Mouse (Mus musculus) embryonic fibroblast, embryonic 13.5 days (primary cell): Measurements from ENCODE around the gene Fzr1. TPM values are rescaled to one million over a fixed set of nuclear protein-coding genes. Genes with fewer than 3 reads are reported as not detected.
A peak's percentile ranks its signal among the peaks of the same experiment; 100 is the strongest.

Experiments
- H3K27ac ChIP-seq: 2 replicates; pipeline ENCODE4 v1.5.1; 2012; ENCODE audit warnings: low read length, control low read depth, inconsistent platforms; ENCODE audit not compliant: insufficient read depth
- H3K4me1 ChIP-seq: 2 replicates; pipeline ENCODE4 v1.6.1; 2011; ENCODE audit warnings: low read length; ENCODE audit not compliant: control insufficient read depth, insufficient read depth
- H3K4me3 ChIP-seq: 2 replicates; pipeline ENCODE4 v1.5.1; 2011; ENCODE audit warnings: mild to moderate bottlenecking, control low read depth, low read length; ENCODE audit not compliant: insufficient read depth
- CTCF ChIP-seq: IDR thresholded peaks from 2 replicates; pipeline ENCODE4 v1.5.1; 2011; ENCODE audit warnings: mild to moderate bottlenecking, control low read depth, low read length, moderate library complexity, borderline replicate concordance; ENCODE audit not compliant: insufficient read depth
- POLR2A ChIP-seq: IDR thresholded peaks from 2 replicates; pipeline ENCODE4 v1.6.1; 2011; ENCODE audit warnings: low read depth, mild to moderate bottlenecking, control low read depth, low read length, moderate library complexity
- polyA plus RNA-seq: library from polyadenylated mRNA; stranded (reverse); fragments of >200 nt; gene quantifications from 2 replicates; pipeline ENCODE4 v1.2.4, GENCODE M21; 2011; ENCODE audit warnings: low read depth; ENCODE audit not compliant: missing spikeins, insufficient read length

Gene Fzr1
- polyA plus RNA-seq, 1 experiment: 26.7 TPM

DNA sequence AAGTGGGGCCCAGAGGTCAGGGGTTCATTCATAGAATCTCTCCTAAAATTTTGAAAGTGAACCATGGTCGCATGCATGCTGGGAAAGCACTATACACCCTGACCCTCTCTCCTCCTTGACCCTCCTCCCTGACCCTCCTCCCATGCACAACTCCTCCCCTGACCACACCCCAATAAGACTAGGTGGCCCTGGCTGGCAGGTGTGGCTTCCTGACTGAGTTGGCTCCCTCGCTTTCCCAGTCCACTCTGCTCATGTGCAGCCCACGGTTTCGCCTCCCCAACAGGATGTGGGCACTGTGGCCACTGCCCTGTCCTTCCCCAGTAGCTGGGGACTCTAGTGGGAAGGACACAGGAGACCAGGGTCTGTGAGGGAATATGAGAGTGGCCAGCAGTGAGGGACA, 32.0 kb upstream of the Fzr1 start:
- H3K4me1 ChIP-seq: peaks cover 41% of the 10 kb centered on the region
- no peak overlapping the region for H3K27ac ChIP-seq
- TF ChIP-seq POLR2A (no peak), CTCF (no peak)
- H3K4me3 ChIP-seq: no peak overlapping the region

DNA sequence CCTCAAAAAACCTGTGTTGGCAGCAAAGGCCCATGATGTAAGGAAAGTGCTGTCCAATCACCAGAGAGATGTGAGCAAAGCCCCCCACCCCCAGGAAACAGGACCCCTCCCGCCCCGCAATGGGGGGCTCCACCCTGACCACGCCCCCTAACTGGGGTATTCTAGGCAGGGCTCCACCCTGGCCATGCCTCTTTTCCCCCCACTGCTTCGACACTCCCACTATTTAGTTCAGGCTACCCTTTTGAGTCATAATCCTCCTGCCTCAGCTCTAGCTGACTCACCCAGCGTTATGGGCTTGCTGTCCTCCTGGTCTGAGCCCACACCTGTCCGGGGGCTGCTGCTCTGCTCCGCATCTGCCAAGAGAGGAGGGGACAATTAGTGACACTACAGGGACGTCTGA, 31.0 kb upstream of the Fzr1 start:
- Histone ChIP-seq H3K27ac (peak overlapping the region; percentile 22; the same call in 1 of the 2 replicates), H3K4me3 (no peak overlapping the region), H3K4me1 (peaks cover 40% of the 10 kb centered on the region)
- TF ChIP-seq CTCF: no peak
- no peak for TF ChIP-seq POLR2A

DNA sequence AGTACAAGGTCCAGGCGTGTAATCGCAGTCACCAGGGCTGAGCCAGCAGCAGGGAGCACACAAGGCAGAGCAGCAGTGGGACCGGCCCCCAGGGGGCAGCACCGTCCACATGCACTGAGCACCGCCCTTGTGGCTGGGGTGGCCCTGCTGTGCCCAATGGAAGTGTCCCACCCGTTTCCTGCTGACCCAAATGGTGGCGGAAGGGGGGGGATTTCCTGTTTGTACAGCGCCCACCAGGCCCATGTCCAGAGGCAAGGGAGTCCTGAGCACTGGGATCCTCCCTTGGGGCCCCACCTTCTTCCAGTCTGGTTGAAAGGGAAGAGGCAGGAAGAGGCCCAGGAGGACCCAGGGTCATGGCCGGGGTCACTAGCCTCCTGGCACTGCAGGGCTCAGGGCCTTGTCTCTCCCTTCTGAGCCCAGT, 30.6 kb upstream of the Fzr1 start:
- H3K4me3 ChIP-seq: no peak overlapping the region
- H3K27ac ChIP-seq: peak overlapping the region; percentile 22; the same call in 1 of the 2 replicates
- peaks cover 37% of the 10 kb centered on the region for H3K4me1 ChIP-seq
- TF ChIP-seq CTCF (peak; percentile 91), POLR2A (no peak)

DNA sequence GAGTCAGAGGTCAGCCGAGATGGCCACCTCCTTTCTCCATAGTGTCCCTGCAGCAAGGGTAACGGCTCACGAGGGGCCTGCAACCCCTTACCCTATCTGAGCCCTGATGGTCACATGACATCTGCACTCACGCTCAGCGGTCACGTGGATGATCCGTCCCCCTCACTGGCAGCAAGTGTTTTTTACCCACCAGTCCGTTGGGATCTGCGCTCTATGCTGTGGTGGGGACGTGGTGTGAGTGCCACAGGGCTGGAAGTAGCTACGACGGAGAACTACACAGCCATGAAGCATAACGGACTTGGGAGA, 30.1 kb upstream of the Fzr1 start:
- Histone ChIP-seq H3K4me1 (peaks cover 37% of the 10 kb centered on the region), H3K27ac (no peak overlapping the region), H3K4me3 (no peak overlapping the region)
- TF ChIP-seq CTCF: no peak
- TF ChIP-seq POLR2A: no peak

DNA sequence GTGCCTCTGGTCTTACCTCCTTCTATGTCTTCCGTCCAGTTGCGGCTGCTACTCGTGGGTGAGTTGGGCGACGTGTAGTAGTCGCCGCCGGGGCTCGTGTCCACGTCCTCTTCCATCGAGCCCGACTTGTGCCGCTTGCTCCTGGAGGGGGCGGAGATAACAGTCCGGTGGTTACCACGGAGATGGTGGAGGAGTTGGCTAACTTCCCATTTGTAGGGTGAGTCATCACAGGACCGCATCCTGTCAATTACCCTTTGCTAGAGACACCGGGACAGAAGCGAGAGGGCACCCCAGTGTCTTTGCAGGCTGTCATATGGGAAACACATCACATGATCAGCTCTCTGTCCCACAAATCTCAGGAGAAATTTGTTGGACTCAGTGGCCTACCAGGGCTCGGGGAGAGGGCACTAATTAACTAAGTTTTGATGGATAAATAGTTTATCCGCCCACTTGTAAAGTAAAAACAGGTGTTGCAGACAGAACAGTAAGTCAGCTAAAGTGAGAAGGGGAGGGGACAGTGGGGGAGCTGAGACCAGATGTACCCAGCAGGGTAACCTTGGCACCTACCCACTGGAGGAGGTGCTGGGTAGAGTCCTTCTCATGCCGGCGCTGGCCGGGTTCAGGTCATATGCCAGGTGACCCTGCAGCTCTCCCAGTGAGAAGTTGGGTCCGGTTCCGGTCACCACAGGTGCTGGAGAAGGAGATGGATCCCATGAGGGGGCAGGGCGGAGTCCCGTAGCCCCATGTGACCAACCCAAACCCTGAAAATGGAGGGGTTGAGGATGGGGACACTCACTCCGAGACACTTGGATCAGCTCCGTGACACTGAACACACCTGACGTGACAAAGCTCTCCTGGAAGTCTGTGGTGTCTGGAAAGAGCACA, 29.5 kb upstream of the Fzr1 start:
- TF ChIP-seq POLR2A: no peak
- TF ChIP-seq CTCF: no peak
- peak overlapping the region; percentile 45 for H3K27ac ChIP-seq
- no peak overlapping the region for H3K4me3 ChIP-seq
- peaks cover 37% of the 10 kb centered on the region for H3K4me1 ChIP-seq

DNA sequence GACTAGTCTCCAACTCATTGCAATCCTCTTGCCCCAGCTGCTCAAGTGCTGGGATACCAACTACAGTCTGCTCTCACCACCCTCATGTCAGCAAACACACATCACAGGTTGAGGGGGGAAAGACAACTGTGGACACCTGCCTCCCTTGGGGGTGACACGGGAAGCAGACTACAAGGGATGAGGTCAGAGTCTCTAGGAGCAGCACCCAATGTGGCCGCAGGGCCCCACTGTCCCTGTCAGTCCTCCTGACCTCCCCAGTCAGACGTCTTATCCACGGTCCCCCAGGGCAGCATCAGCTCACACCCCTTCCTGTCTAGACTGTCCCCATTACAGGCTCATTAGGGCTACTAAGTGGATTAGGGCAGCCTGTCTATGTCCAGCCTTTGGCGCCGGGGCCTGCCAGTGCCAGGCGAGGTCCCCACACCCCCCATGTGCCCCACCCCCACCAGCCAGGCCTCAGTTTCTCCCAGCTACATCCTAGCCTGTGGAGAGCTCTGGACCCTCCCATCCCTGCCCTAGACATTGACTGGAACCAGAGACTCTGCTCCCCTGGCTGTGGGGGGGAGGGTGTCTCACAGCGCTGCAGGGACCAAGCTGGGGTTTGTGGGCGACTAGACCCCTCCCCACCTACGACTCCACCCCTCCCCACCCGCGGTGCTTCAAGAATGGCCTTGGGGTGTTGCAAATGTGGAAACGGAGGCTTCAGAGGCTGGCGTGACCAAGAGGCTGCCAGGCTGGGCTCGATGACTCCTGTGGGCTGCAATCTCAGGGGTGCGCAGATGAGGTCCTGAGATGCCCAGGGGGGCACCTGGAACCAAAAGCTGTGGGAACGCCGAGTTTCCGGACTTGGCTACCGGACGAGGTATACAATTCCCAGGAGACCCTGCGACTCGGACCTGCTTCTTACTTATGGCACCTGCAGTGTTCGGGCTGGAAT, 28.5 kb upstream of the Fzr1 start:
- Histone ChIP-seq H3K4me3 (no peak overlapping the region), H3K4me1 (peaks cover 36% of the 10 kb centered on the region), H3K27ac (peak overlapping the region; percentile 45)
- TF ChIP-seq POLR2A (no peak), CTCF (no peak)

DNA sequence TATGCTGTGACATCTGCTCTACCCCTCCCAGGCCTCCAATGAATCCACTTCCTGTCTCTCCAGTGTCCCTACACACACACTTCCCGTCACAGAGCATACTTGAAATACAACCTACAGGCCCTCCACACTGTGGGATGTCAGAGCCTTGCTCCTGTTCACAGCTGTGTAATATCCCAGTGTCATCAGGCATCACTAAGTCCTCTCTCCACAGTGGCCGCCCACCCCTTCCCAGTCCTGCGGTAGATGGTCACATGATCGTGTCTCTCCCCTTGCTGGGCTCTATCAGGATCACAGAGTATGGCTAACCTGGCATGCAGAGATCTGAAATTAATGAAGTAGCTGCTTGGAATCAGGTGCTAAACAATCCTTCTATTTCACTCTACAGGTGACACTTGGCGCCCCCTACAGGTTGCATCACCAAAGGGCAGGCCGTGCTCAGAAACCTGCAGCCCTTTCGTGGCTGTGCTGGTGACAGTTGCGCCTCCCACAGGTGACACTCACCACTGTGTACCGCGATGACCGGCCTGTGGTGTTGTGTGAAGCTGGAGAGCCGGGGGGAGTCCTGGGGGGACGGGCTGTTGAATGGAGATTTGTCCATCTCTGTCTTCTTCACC, 27.4 kb upstream of the Fzr1 start:
- TF ChIP-seq CTCF (peak; percentile 72; the same call in 1 of the 2 replicates), POLR2A (no peak)
- H3K27ac ChIP-seq: no peak overlapping the region
- H3K4me1 ChIP-seq: peaks cover 35% of the 10 kb centered on the region
- H3K4me3 ChIP-seq: no peak overlapping the region

DNA sequence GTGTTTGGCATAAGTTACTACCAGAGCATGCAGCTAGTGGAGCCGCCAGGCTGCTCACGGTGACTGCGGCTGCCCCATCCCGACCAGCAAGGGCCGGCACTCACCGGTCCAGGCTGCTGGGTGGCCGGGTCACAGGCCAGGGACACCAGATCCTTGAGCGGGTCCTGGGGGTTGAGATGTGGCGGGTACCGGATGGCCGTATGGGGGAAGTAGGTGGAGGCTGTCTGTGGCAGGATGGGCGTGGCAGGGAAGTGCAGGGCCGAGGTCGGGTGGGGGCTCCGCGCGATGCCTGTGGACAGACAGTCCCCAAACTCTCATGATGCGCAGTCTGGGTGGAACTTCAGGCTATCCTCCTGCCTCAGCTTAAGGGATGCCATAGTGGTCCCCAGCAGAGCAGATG, 26.4 kb upstream of the Fzr1 start:
- no peak for TF ChIP-seq POLR2A
- Histone ChIP-seq H3K27ac (no peak overlapping the region), H3K4me1 (peaks cover 26% of the 10 kb centered on the region), H3K4me3 (no peak overlapping the region)

DNA sequence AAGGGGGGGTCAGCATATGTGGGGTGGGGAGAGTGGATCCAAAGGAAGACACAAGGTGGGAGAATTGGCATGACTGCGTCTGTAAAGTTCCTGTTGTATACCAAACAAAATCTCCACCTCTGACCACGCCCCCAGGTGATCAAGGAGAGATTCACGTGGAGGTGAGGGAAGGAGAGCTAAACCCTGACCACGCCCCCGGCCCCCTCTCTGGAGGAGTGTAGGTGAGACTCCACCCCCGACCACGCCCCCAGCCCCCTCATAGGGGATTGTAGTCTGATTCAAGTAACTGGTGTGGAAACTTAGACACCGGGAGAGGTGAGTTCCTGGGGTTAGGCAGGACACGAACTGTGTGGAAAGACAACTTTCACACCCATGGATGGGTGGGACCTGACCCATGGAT, 25.8 kb upstream of the Fzr1 start:
- Histone ChIP-seq H3K4me3 (no peak overlapping the region), H3K27ac (no peak overlapping the region), H3K4me1 (peaks cover 24% of the 10 kb centered on the region)
- no peak for TF ChIP-seq POLR2A
- no peak for TF ChIP-seq CTCF
